Mouse (Mus musculus): ENCODE results near the gene Hoxa3. TPM values are rescaled to one million over a fixed set of nuclear protein-coding genes. Genes with fewer than 3 reads are reported as not detected.

The Hoxa3 gene
- polyA plus RNA-seq, 2 experiments = 3.4 to 12.0 TPM

GRCm38 (mm10) chr6:52179690-52180089, 33.4 kb downstream of the Hoxa3 start:
- H3K9ac ChIP-seq (ENCODE audit: low read depth, low read length, severe bottlenecking) = no peak overlapping the region
- peaks cover 17% of the 10 kb centered on the region for H3K36me3 ChIP-seq (ENCODE audit: control insufficient read depth, insufficient read depth, low read length)
- H3K4me2 ChIP-seq (replicated peaks; ENCODE audit: low read depth, low read length, severe bottlenecking) = 0 out of 2 replicates have a peak overlapping the region, but pooled peaks have one; percentile 0
- no peak overlapping the region for H3K4me3 ChIP-seq (replicated peaks; ENCODE audit: low read length)
- no peak for DNase-seq (ENCODE audit: low spot score)
- H3K9me3 ChIP-seq (ENCODE audit: control insufficient read depth, low read length) = no peaks in the 10 kb centered on the region
- peaks cover 58% of the 10 kb centered on the region for H3K27me3 ChIP-seq (ENCODE audit: control insufficient read depth, insufficient read depth, low read length)
- 37% methylated on average over 10 of the region's 10 CpGs for WGBS
- no peak overlapping the region for H3K27ac ChIP-seq (replicated peaks; ENCODE audit: low read depth, low read length)
- peaks cover 38% of the 10 kb centered on the region for H3K4me1 ChIP-seq (ENCODE audit: control insufficient read depth, insufficient read depth, low read length)
- no peak for ATAC-seq (ENCODE audit: low FRiP score, low read depth)
- no peak for TF ChIP-seq POLR2A (IDR thresholded peaks at IDR 0.05; ENCODE audit: borderline replicate concordance, extremely low read depth, insufficient read depth, insufficient read length)

GRCm38 (mm10) chr6:52178918-52179665, 34.0 kb downstream of the Hoxa3 start:
- no peak for TF ChIP-seq POLR2A (IDR thresholded peaks at IDR 0.05; ENCODE audit: borderline replicate concordance, extremely low read depth, insufficient read depth, insufficient read length)
- Histone ChIP-seq H3K4me2 (replicated peaks; ENCODE audit: low read depth, low read length, severe bottlenecking) (no peak overlapping the region; the same call in 1 of the 2 replicates), H3K9me3 (ENCODE audit: control insufficient read depth, low read length) (no peaks in the 10 kb centered on the region), H3K4me3 (replicated peaks; ENCODE audit: low read length) (no peak overlapping the region), H3K27me3 (ENCODE audit: control insufficient read depth, insufficient read depth, low read length) (peaks cover 54% of the 10 kb centered on the region), H3K36me3 (ENCODE audit: control insufficient read depth, insufficient read depth, low read length) (peaks cover 17% of the 10 kb centered on the region), H3K4me1 (ENCODE audit: control insufficient read depth, insufficient read depth, low read length) (peaks cover 32% of the 10 kb centered on the region), H3K27ac (replicated peaks; ENCODE audit: low read depth, low read length) (no peak overlapping the region), H3K9ac (ENCODE audit: low read depth, low read length, severe bottlenecking) (no peak overlapping the region)
- 25% methylated on average over 4 of the region's 4 CpGs for WGBS
- DNase-seq (ENCODE audit: low spot score) (no peak), ATAC-seq (ENCODE audit: low FRiP score, low read depth) (no peak)

- peaks cover 33% of the 10 kb centered on the region for H3K4me1 ChIP-seq (ENCODE audit: control insufficient read depth, insufficient read depth, low read length)
- no peak overlapping the region for H3K9ac ChIP-seq (ENCODE audit: low read depth, low read length, severe bottlenecking)
- peak overlapping the region; percentile 68 for H3K4me2 ChIP-seq (replicated peaks; ENCODE audit: low read depth, low read length, severe bottlenecking)
- peak overlapping the region; percentile 40 for H3K4me3 ChIP-seq (replicated peaks; ENCODE audit: low read length)
- DNase-seq (ENCODE audit: low spot score) (no peak), ATAC-seq (ENCODE audit: low FRiP score, low read depth) (no peak)
- WGBS = 22% methylated on average over 9 of the region's 9 CpGs
- H3K9me3 ChIP-seq (ENCODE audit: control insufficient read depth, low read length) = no peaks in the 10 kb centered on the region
- no peak overlapping the region for H3K27ac ChIP-seq (replicated peaks; ENCODE audit: low read depth, low read length)
- TF ChIP-seq POLR2A (IDR thresholded peaks at IDR 0.05; ENCODE audit: borderline replicate concordance, extremely low read depth, insufficient read depth, insufficient read length) = no peak
- peaks cover 57% of the 10 kb centered on the region for H3K27me3 ChIP-seq (ENCODE audit: control insufficient read depth, insufficient read depth, low read length)
- peaks cover 13% of the 10 kb centered on the region for H3K36me3 ChIP-seq (ENCODE audit: control insufficient read depth, insufficient read depth, low read length)
These were observed 35.3 kb downstream of the Hoxa3 start for GRCm38 (mm10) chr6:52177806-52178205.

GRCm38 (mm10) chr6:52177061-52177735, 35.9 kb downstream of the Hoxa3 start, which contains the start of gene 5730596B20Rik:
5730596B20Rik (plus strand) TSS chr6:52177498.
- TF ChIP-seq POLR2A (IDR thresholded peaks at IDR 0.05; ENCODE audit: borderline replicate concordance, extremely low read depth, insufficient read depth, insufficient read length) = no peak
- peak within 1 kb of the TSS; percentile 40 for H3K4me3 ChIP-seq (replicated peaks; ENCODE audit: low read length)
- 0 out of 2 replicates have a peak within 1 kb of the TSS, but pooled peaks have one; percentile 49 for H3K9ac ChIP-seq (ENCODE audit: low read depth, low read length, severe bottlenecking)
- H3K36me3 ChIP-seq (ENCODE audit: control insufficient read depth, insufficient read depth, low read length) = peaks cover 15% of the 10 kb centered on the region
- peaks cover 36% of the 10 kb centered on the region for H3K4me1 ChIP-seq (ENCODE audit: control insufficient read depth, insufficient read depth, low read length)
- H3K9me3 ChIP-seq (ENCODE audit: control insufficient read depth, low read length) = no peaks in the 10 kb centered on the region
- ATAC-seq (ENCODE audit: low FRiP score, low read depth) (no peak), DNase-seq (ENCODE audit: low spot score) (no peak)
- H3K27me3 ChIP-seq (ENCODE audit: control insufficient read depth, insufficient read depth, low read length) = peaks cover 59% of the 10 kb centered on the region
- H3K4me2 ChIP-seq (replicated peaks; ENCODE audit: low read depth, low read length, severe bottlenecking) = peak within 1 kb of the TSS; percentile 68
- 13% methylated on average over 36 of the region's 36 CpGs for WGBS
- H3K27ac ChIP-seq (replicated peaks; ENCODE audit: low read depth, low read length) = no peak within 1 kb of the TSS

GRCm38 (mm10) chr6:52176391-52176790, 36.7 kb downstream of the Hoxa3 start:
- Histone ChIP-seq H3K27ac (replicated peaks; ENCODE audit: low read depth, low read length) (no peak overlapping the region), H3K4me2 (replicated peaks; ENCODE audit: low read depth, low read length, severe bottlenecking) (peak overlapping the region; percentile 68), H3K9me3 (ENCODE audit: control insufficient read depth, low read length) (no peaks in the 10 kb centered on the region), H3K36me3 (ENCODE audit: control insufficient read depth, insufficient read depth, low read length) (peaks cover 15% of the 10 kb centered on the region), H3K4me3 (replicated peaks; ENCODE audit: low read length) (peak overlapping the region; percentile 40), H3K27me3 (ENCODE audit: control insufficient read depth, insufficient read depth, low read length) (peaks cover 65% of the 10 kb centered on the region), H3K4me1 (ENCODE audit: control insufficient read depth, insufficient read depth, low read length) (peaks cover 40% of the 10 kb centered on the region), H3K9ac (ENCODE audit: low read depth, low read length, severe bottlenecking) (peak overlapping the region; percentile 49; the same call in 1 of the 2 replicates)
- no peak for ATAC-seq (ENCODE audit: low FRiP score, low read depth)
- no peak for DNase-seq (ENCODE audit: low spot score)
- TF ChIP-seq POLR2A (IDR thresholded peaks at IDR 0.05; ENCODE audit: borderline replicate concordance, extremely low read depth, insufficient read depth, insufficient read length) = no peak
- 14% methylated on average over 6 of the region's 6 CpGs for WGBS
